Mouse (Mus musculus) myocyte (in vitro differentiated cells): ENCODE measurements at regions not wholly inside any gene's neighbourhood (a gene's known extent, or its start where the extent isn't known, plus 50 kb on each side); places are given as distances from the start of the nearest gene placed in this dataset.

Experiments
- H3K27me3 ChIP-seq: one replicate; pipeline ENCODE4 v1.6.1; 2011; ENCODE audit not compliant: control insufficient read depth, insufficient read depth, insufficient read length
- H3K36me3 ChIP-seq: one replicate; pipeline ENCODE4 v1.6.1; 2011; ENCODE audit not compliant: control insufficient read depth, insufficient read depth
- H3K4me2 ChIP-seq: one replicate; pipeline ENCODE4 v1.6.1; 2011; ENCODE audit warnings: low read depth, control low read depth
- H3K4me3 ChIP-seq: one replicate; pipeline ENCODE4 v1.5.1; 2011; ENCODE audit warnings: mild to moderate bottlenecking, control low read depth, moderate library complexity
- H3K79me2 ChIP-seq: one replicate; pipeline ENCODE4 v1.6.1; 2011; ENCODE audit not compliant: control insufficient read depth, insufficient read depth
- H3ac ChIP-seq: one replicate; pipeline ENCODE4 v1.6.1; 2011; ENCODE audit not compliant: control insufficient read depth, insufficient read length
- CEBPB ChIP-seq: IDR thresholded peaks from 2 replicates; pipeline ENCODE4 v1.6.1; 2011; ENCODE audit warnings: mild to moderate bottlenecking, moderate library complexity; ENCODE audit not compliant: poor library complexity, insufficient read depth, severe bottlenecking
- E2F4 ChIP-seq: IDR thresholded peaks from one replicate; pipeline ENCODE4 v1.6.1; 2011; ENCODE audit warnings: mild to moderate bottlenecking, control low read depth, moderate library complexity; ENCODE audit not compliant: insufficient read depth
- MAX ChIP-seq: IDR thresholded peaks from one replicate; pipeline ENCODE4 v1.6.1; 2011; ENCODE audit warnings: low read depth, mild to moderate bottlenecking, control low read depth
- MYOD1 ChIP-seq, 3 experiments: IDR thresholded peaks; one replicate each; pipeline ENCODE4 v1.6.1; 2011; ENCODE audit warnings: control low read depth in 2 of 3, low read depth in 2 of 3, mild to moderate bottlenecking in 2 of 3, moderate library complexity in 1 of 3; ENCODE audit not compliant: insufficient read length in 2 of 3, control insufficient read depth in 1 of 3
- MYOG ChIP-seq, 3 experiments: IDR thresholded peaks; one replicate each; pipeline ENCODE4 v1.6.1; 2011; ENCODE audit warnings: control low read depth in 2 of 3, low read depth in 2 of 3, mild to moderate bottlenecking in 2 of 3; ENCODE audit not compliant: insufficient read length in 2 of 3, control insufficient read depth in 1 of 3, insufficient read depth in 1 of 3
- POLR2A ChIP-seq: IDR thresholded peaks from one replicate; pipeline ENCODE4 v1.6.1; 2011; ENCODE audit warnings: low read depth, mild to moderate bottlenecking, control low read depth, moderate library complexity; ENCODE audit not compliant: insufficient read length
- POLR2AphosphoS2 ChIP-seq: IDR thresholded peaks from one replicate; pipeline ENCODE4 v1.6.1; 2011; ENCODE audit warnings: low read depth, control low read depth; ENCODE audit not compliant: insufficient read length
- REST ChIP-seq: IDR thresholded peaks from one replicate; pipeline ENCODE4 v1.6.1; 2011; ENCODE audit warnings: mild to moderate bottlenecking, control low read depth, moderate library complexity; ENCODE audit not compliant: insufficient read depth, insufficient read length
- SRF ChIP-seq: IDR thresholded peaks from one replicate; pipeline ENCODE4 v1.6.1; 2011; ENCODE audit warnings: low read depth; ENCODE audit not compliant: control insufficient read depth, insufficient read length
- TCF12 ChIP-seq: IDR thresholded peaks from one replicate; pipeline ENCODE4 v1.6.1; 2011; ENCODE audit warnings: mild to moderate bottlenecking, control low read depth; ENCODE audit not compliant: poor library complexity, insufficient read depth, severe bottlenecking
- TCF3 ChIP-seq: IDR thresholded peaks from one replicate; pipeline ENCODE4 v1.6.1; 2011; ENCODE audit warnings: low read depth, control low read depth; ENCODE audit not compliant: insufficient read length
- USF1 ChIP-seq: IDR thresholded peaks from one replicate; pipeline ENCODE4 v1.6.1; 2011; ENCODE audit warnings: low read depth, mild to moderate bottlenecking, control low read depth, moderate library complexity

DNA sequence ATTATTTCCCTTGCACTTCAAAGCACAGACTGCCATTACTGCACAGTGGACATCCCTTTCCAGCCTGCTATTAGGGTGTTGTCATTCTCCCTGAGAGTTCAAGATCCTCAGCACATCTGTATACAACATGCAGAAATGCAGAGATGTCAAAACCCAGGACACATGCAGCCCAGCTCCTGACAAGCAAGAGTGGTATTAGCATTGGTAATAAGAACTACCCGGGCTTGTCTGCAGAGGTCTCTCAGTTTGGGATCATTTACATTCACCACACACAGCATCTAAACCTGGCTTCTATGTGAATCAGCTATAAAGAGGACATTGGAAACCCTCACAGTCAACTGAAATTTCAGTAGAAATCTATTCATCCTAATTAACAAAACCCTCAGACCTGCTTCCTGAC lies 270.1 kb upstream of the Nectin3 start:
- H3K27me3 ChIP-seq, result no peaks in the 10 kb centered on the region
- no peak overlapping the region for H3K4me2 ChIP-seq
- TF ChIP-seq MAX (no peak), USF1 (no peak), E2F4 (no peak), TCF12 (no peak), POLR2A (no peak), SRF (no peak)
- H3K4me3 ChIP-seq, result no peak overlapping the region
- no peaks in the 10 kb centered on the region for H3K79me2 ChIP-seq
- no peaks in the 10 kb centered on the region for H3K36me3 ChIP-seq
- H3ac ChIP-seq, result no peak overlapping the region

DNA sequence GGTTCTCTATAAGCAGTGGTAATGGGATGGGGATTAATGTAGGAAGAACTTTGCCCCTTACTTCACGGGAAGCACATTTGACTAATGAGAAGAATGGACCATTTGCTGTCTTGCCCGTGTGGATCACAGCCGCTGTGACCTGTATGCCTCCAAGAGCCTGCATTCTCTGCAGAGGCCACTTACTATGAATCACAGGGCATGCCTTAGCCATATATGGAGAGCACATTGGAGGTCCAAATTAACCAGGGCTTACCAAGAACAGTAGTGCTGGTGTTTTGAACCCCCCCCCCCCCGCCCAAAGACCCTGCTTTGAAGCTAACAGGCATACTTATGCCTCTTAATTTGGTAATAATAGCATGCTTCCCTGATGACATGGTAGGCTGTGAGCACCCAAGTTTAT lies 236.8 kb upstream of the Nectin3 start:
- no peak overlapping the region for H3ac ChIP-seq
- H3K36me3 ChIP-seq, result no peaks in the 10 kb centered on the region
- no peak for TF ChIP-seq POLR2AphosphoS2
- no peak for TF ChIP-seq POLR2A
- no peak for TF ChIP-seq E2F4
- no peak for TF ChIP-seq REST
- no peak for TF ChIP-seq SRF
- no peak for TF ChIP-seq CEBPB
- no peak for TF ChIP-seq TCF3
- TF ChIP-seq MAX, result no peak
- no peak for TF ChIP-seq MYOG (IDR thresholded peaks at IDR 0.05; ENCODE audit: control insufficient read depth in 1 of 3, insufficient read depth in 1 of 3, insufficient read length in 2 of 3, low read depth in 2 of 3)
- TF ChIP-seq USF1, result no peak
- TF ChIP-seq MYOD1 (IDR thresholded peaks at IDR 0.05; ENCODE audit: control insufficient read depth in 1 of 3, insufficient read length in 2 of 3, low read depth in 2 of 3), result no peak
- TF ChIP-seq TCF12, result no peak
- H3K4me2 ChIP-seq, result no peak overlapping the region
- H3K4me3 ChIP-seq, result no peak overlapping the region
- H3K79me2 ChIP-seq, result no peaks in the 10 kb centered on the region
- H3K27me3 ChIP-seq, result no peaks in the 10 kb centered on the region

DNA sequence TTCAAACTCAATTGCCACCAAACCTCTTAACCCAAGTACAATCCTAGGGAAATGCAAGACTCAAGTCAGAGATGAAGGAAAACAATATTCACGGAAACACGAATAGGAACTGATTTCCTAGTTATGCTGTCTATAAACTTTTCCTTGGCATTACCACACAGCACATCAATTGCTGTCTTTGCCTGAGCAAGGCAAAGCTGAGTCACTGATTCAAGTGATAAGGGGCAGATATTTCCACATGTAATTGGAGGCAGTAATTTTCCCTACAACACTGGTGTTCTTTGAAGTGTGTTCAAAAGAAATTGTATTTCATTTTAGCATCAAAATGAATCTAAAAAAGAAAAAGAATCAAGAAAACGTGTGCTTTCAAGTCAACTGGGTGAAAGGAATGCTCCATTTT lies 230.1 kb upstream of the Nectin3 start:
- Histone ChIP-seq H3K79me2 (no peaks in the 10 kb centered on the region), H3K4me3 (no peak overlapping the region), H3K27me3 (no peaks in the 10 kb centered on the region), H3K4me2 (no peak overlapping the region), H3ac (no peak overlapping the region), H3K36me3 (no peaks in the 10 kb centered on the region)
- no peak for TF ChIP-seq TCF3
- TF ChIP-seq SRF, result no peak

DNA sequence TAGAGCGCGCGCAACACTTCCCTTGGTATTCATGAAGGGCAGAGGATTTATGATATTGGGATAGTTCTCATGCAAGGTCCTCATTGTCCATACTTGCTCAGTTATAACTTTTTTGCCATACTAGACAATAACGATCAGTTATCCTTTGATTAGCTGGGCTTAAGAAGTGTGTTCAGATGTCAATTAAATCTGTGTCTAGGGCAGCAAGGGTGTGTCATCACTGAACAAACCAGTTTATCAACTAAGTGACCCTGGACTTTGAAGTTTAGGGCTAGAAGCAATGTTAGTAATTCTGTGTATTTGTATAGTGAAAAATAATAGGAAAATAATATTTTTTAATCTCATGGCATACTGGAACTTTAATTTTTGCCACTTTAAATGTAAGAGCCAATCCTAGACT lies 225.3 kb upstream of the Nectin3 start:
- H3K4me2 ChIP-seq, result no peak overlapping the region
- H3K36me3 ChIP-seq, result no peaks in the 10 kb centered on the region
- H3K79me2 ChIP-seq, result no peaks in the 10 kb centered on the region
- no peak overlapping the region for H3K4me3 ChIP-seq
- H3K27me3 ChIP-seq, result no peaks in the 10 kb centered on the region
- TF ChIP-seq MYOD1 (IDR thresholded peaks at IDR 0.05; ENCODE audit: control insufficient read depth in 1 of 3, insufficient read length in 2 of 3, low read depth in 2 of 3) (no peak), CEBPB (no peak)
- H3ac ChIP-seq, result no peak overlapping the region

DNA sequence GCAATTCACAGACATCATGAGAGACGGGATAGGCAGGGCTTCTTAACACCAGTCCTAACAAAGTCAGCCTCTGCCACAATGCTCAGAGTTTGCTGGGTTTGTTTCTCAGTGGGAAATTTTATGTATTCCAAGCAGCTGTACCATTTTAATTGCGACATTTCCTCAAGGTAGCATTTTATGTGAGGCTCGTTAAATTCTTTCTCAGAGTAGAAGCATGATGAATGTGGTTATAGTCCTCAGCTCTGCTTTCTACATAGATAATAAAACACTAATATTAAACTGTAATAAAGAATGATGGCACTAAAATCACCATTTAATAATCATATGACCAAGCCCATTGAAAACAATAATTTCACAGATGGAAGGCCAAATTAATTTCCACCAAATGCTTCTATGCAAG lies 181.5 kb upstream of the Nectin3 start:
- Histone ChIP-seq H3K36me3 (no peaks in the 10 kb centered on the region), H3K4me2 (no peak overlapping the region), H3K27me3 (no peaks in the 10 kb centered on the region), H3K4me3 (no peak overlapping the region), H3ac (no peak overlapping the region), H3K79me2 (no peaks in the 10 kb centered on the region)
- TF ChIP-seq POLR2AphosphoS2 (no peak), USF1 (no peak), MAX (no peak), CEBPB (no peak), TCF12 (no peak), MYOD1 (IDR thresholded peaks at IDR 0.05; ENCODE audit: control insufficient read depth in 1 of 3, insufficient read length in 2 of 3, low read depth in 2 of 3) (no peak), REST (no peak), TCF3 (no peak), E2F4 (no peak)

DNA sequence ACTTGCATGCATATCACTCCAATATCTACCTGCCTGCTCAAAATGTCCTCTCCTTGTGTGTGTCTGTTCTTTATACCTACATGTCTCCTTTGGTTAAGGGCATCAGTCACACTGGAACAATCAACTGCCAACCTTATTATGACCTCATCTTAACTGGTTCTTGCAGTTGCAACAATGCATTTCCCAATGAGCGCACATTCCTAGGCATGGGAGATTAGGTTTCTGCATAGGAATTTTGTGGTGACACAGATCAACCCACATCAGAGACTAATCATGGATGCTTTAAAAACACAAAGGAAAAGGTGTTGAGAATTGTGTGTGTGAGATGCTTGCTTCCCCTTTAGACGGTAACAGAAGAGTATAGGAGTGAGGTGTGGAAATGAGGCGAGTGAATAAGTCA lies 171.3 kb upstream of the Nectin3 start:
- Histone ChIP-seq H3K36me3 (no peaks in the 10 kb centered on the region), H3ac (no peak overlapping the region), H3K27me3 (no peaks in the 10 kb centered on the region), H3K4me2 (no peak overlapping the region), H3K4me3 (no peak overlapping the region), H3K79me2 (no peaks in the 10 kb centered on the region)
- TF ChIP-seq MAX (no peak), E2F4 (no peak), TCF12 (no peak), USF1 (no peak), SRF (no peak), TCF3 (no peak), MYOD1 (IDR thresholded peaks at IDR 0.05; ENCODE audit: control insufficient read depth in 1 of 3, insufficient read length in 2 of 3, low read depth in 2 of 3) (no peak), POLR2AphosphoS2 (no peak), POLR2A (no peak), CEBPB (no peak), REST (no peak), MYOG (IDR thresholded peaks at IDR 0.05; ENCODE audit: control insufficient read depth in 1 of 3, insufficient read depth in 1 of 3, insufficient read length in 2 of 3, low read depth in 2 of 3) (no peak)
